Mouse (Mus musculus) heart, embryonic 12.5 days (tissue): ENCODE data around the gene Podn. TPM values are rescaled to one million over a fixed set of nuclear protein-coding genes. Genes with fewer than 3 reads are reported as not detected.

Experiments
- ATAC-seq: fragments of 200-750 bp; cut with Nextera tagmentation; 2 replicates; pipeline ENCODE4 v1.8.0; 2017; ENCODE audit warnings: moderate TSS enrichment, moderate library complexity; ENCODE audit not compliant: insufficient number of reproducible peaks, low FRiP score
- H3K27ac ChIP-seq: fragments of 300-500 bp; sonication (generic); 2 replicates; pipeline ENCODE4 v1.5.1; 2016; ENCODE audit warnings: mild to moderate bottlenecking, moderate library complexity; ENCODE audit not compliant: poor library complexity, severe bottlenecking
- H3K27me3 ChIP-seq: fragments of 300-500 bp; sonication (generic); replicated peaks from 2 replicates; pipeline ENCODE4 v1.6.1; 2016; ENCODE audit warnings: mild to moderate bottlenecking, moderate library complexity
- H3K36me3 ChIP-seq: fragments of 300-500 bp; sonication (generic); 2 replicates; pipeline ENCODE4 v1.6.1; 2016; ENCODE audit warnings: mild to moderate bottlenecking, moderate library complexity
- H3K4me1 ChIP-seq: fragments of 300-500 bp; sonication (generic); replicated peaks from 2 replicates; pipeline ENCODE4 v1.6.1; 2016; ENCODE audit warnings: mild to moderate bottlenecking
- H3K4me2 ChIP-seq: fragments of 300-500 bp; sonication (generic); 2 replicates; pipeline ENCODE4 v1.6.1; 2016; ENCODE audit warnings: mild to moderate bottlenecking, moderate library complexity
- H3K4me3 ChIP-seq: fragments of 300-500 bp; sonication (generic); 2 replicates; pipeline ENCODE4 v1.5.1; 2016; ENCODE audit warnings: mild to moderate bottlenecking
- H3K9ac ChIP-seq: fragments of 300-500 bp; sonication (generic); 2 replicates; pipeline ENCODE4 v1.6.1; 2016; ENCODE audit warnings: mild to moderate bottlenecking, moderate library complexity
- H3K9me3 ChIP-seq: fragments of 300-500 bp; sonication (generic); replicated peaks from 2 replicates; pipeline ENCODE4 v1.6.1; 2016; ENCODE audit warnings: mild to moderate bottlenecking, moderate library complexity
- WGBS: fragments of 180-500 bp; shearing (Covaris S2); methylation state at CpG from one replicate; pipeline ENCODE4 v1.1.7; 2016; 5-methylcytosine and 5-hydroxymethylcytosine counted together
- polyA plus RNA-seq: library from polyadenylated mRNA; unstranded; fragments of >200 nt; fragmentation: Nextera tagmentation; extraction: Ambion mirVana; gene quantifications from 2 replicates; pipeline ENCODE4 v1.2.1, GENCODE M21; 2016

Gene Podn
- polyA plus RNA-seq, 1 experiment from 2014 or later: 0.55 TPM

DNA sequence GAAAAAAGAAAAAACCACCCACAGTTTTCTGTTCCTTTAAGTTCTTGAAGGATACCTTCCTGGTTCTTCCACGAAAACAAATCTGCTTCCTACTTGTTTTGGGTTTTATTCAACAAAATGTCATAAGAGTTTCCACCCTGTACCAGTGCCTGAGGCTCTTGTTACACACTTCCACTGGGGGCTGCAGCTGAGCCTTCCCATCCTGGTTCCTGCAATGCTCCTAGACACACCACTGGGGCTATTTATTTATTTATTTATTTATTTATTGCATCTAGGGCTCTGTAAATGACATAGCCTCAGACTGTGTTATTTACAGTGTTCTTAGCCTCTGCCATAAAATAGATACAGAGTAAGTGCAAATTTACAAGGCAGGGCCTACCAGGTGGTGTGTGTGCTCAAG lies 112.5 kb downstream of the Podn start:
- Histone ChIP-seq H3K4me3 (no peak overlapping the region), H3K9me3 (no peaks in the 10 kb centered on the region), H3K4me1 (peaks cover 26% of the 10 kb centered on the region), H3K9ac (no peak overlapping the region), H3K4me2 (no peak overlapping the region), H3K27ac (no peak overlapping the region), H3K27me3 (0 out of 2 replicates have a peak, but pooled peaks cover 11% of the 10 kb centered on the region), H3K36me3 (no peaks in the 10 kb centered on the region)
- WGBS: 77% methylated on average over 1 of the region's 1 CpGs
- ATAC-seq: no peak

DNA sequence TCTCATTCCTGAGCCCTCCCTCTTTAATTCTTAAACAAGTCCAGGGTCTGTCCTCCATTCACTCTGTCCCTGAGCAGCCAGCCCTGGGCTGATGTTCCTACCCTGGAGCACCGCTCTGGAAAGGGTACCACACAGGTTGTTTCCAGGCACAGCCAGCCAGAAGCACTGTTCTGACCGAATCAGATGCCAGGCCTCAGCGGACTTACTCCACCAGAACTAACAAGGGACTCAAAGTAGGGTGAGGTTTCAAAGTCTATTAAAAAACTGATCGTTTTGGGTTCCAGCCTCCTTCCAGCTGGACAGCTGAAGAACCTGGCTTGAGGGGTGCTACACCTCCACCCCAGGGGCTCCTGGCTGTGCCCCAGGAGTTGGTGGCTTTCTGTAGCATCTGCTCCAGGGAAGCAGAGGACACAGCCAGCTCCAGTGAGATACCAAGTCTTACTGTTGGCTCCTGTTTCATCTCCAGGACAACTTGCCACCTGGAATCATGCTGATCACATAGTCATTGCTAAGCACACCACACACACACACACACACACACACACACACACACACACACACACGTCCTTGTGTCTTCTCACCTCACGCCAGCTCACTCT lies 116.1 kb downstream of the Podn start:
- H3K4me2 ChIP-seq: no peak overlapping the region
- H3K36me3 ChIP-seq: no peaks in the 10 kb centered on the region
- H3K27ac ChIP-seq: no peak overlapping the region
- no peak overlapping the region for H3K4me3 ChIP-seq
- 74% methylated on average over 6 of the region's 6 CpGs for WGBS
- no peak overlapping the region for H3K9ac ChIP-seq
- H3K27me3 ChIP-seq: peaks cover 8% of the 10 kb centered on the region
- H3K4me1 ChIP-seq: peaks cover 22% of the 10 kb centered on the region
- no peak for ATAC-seq
- no peaks in the 10 kb centered on the region for H3K9me3 ChIP-seq

DNA sequence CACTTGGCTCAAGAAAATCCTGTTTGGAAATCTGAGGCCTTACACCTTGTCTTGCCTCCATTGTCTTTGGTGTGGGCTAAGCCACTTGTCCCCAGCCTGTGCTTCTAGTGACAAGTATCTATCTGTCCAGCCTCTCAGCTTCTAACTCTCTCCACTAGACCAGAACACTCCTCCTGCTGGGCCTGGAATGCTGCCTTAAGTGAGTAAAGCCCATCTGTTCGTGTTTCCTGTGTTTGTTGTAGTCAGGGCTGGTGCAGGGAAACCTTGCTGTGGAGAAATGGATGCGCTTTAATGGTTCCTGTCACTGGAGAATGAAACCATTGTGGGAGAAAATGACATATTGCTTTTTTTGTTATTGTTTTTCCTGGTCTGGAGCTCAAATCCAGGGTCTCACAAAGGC lies 116.7 kb downstream of the Podn start:
- no peak overlapping the region for H3K27ac ChIP-seq
- 39% methylated on average over 2 of the region's 2 CpGs for WGBS

DNA sequence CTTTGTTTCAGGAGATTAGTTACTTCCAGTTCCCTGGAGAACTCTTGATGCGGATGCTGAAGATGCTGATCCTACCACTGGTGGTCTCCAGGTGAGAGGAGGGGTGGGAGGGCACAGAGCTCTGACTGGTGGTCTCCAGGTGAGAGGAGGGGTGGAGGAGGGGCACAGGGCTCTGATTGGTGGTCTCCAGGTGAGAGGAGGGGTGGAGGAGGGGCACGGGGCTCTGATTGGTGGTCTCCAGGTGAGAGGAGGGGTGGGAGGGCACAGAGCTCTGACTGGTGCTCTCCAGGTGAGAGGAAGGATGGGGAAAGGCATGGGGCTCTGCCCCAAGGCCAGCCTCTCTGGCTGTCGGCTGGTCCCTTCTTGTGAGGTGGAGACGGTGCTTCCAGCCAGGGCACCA lies 118.7 kb downstream of the Podn start:
- H3K4me3 ChIP-seq: no peak overlapping the region
- WGBS: 53% methylated on average over 4 of the region's 4 CpGs

More for the DNA sequence above, 116.7 kb downstream of the Podn start:
- H3K4me1 ChIP-seq: peaks cover 22% of the 10 kb centered on the region
- H3K4me3 ChIP-seq: no peak overlapping the region
- no peaks in the 10 kb centered on the region for H3K36me3 ChIP-seq
- no peak overlapping the region for H3K9ac ChIP-seq
- no peak overlapping the region for H3K4me2 ChIP-seq
- no peak for ATAC-seq
- no peaks in the 10 kb centered on the region for H3K9me3 ChIP-seq
- H3K27me3 ChIP-seq: peaks cover 8% of the 10 kb centered on the region

DNA sequence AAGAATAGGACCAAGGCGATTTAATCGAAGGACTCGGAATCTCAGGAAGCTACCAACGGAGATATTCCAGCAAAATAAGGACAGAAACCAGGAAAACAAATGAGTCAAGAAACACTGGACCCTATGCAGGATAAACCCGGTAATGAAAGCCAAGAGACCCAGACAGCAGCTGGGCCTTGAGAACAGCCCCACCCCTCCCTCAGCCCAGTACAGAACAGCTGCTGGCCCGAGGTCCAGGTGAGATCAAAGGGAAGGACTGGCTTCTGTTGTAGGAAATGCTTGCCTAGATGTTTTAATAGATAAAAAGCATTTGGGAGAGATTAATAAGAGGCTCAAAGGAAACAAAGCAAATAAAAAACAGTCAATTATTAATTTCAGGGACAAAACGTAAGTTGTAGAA lies 121.2 kb downstream of the Podn start:
- Histone ChIP-seq H3K4me2 (no peak overlapping the region), H3K36me3 (no peaks in the 10 kb centered on the region), H3K4me1 (peaks cover 10% of the 10 kb centered on the region), H3K27ac (no peak overlapping the region), H3K9ac (no peak overlapping the region), H3K27me3 (peaks cover 12% of the 10 kb centered on the region), H3K9me3 (no peaks in the 10 kb centered on the region), H3K4me3 (no peak overlapping the region)
- 74% methylated on average over 7 of the region's 7 CpGs for WGBS
- no peak for ATAC-seq

More for the DNA sequence above, 118.7 kb downstream of the Podn start:
- H3K4me2 ChIP-seq: no peak overlapping the region
- H3K9ac ChIP-seq: no peak overlapping the region
- H3K36me3 ChIP-seq: no peaks in the 10 kb centered on the region
- H3K9me3 ChIP-seq: no peaks in the 10 kb centered on the region
- H3K27me3 ChIP-seq: peaks cover 8% of the 10 kb centered on the region
- ATAC-seq: no peak
- H3K4me1 ChIP-seq: peaks cover 22% of the 10 kb centered on the region
- H3K27ac ChIP-seq: no peak overlapping the region

DNA sequence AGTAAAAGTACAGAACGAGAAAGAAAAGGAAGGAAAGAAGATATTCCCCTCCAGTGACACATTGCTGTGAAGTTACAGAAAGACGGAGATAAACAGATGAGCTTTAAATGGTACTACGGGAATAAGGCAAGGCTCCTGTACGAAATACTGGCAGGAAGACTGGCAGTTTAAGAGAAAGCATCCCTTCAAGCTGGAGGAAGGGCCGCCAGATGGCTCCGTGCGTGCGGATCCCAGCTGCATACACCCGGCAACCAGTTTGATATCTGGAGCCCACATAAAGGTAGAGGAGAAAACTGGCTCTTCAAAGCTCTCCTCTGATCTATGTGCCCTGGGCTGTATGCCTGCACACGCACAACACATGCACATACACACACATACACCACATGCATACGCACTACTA lies 121.7 kb downstream of the Podn start:
- H3K4me2 ChIP-seq: no peak overlapping the region
- no peak overlapping the region for H3K9ac ChIP-seq
- no peaks in the 10 kb centered on the region for H3K36me3 ChIP-seq
- no peak overlapping the region for H3K4me3 ChIP-seq
- no peaks in the 10 kb centered on the region for H3K9me3 ChIP-seq
- peaks cover 9% of the 10 kb centered on the region for H3K4me1 ChIP-seq
- 70% methylated on average over 11 of the region's 11 CpGs for WGBS
- H3K27ac ChIP-seq: no peak overlapping the region
- H3K27me3 ChIP-seq: peaks cover 12% of the 10 kb centered on the region
- no peak for ATAC-seq

DNA sequence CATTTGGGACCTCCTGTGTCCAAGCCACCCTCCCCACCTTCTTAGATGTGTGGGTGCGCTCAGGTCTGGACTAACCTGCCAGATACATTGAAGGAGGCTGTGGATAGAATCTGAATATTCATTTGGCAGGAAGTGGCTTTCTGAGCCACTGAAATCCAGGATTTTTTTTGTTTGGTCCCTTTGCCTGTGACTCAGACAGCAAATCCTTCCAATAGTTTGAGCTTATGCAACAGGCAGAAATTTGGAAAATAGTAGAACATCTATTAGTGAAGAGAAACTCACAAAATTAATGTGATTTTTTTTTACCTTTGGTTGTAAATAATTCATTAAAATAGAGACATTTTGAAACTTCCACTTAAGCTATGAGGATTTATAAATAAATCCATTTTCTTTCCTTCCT lies 125.1 kb downstream of the Podn start:
- peaks cover 9% of the 10 kb centered on the region for H3K4me1 ChIP-seq
- 84% methylated on average over 1 of the region's 1 CpGs for WGBS
- H3K9me3 ChIP-seq: no peaks in the 10 kb centered on the region
- no peaks in the 10 kb centered on the region for H3K36me3 ChIP-seq
- no peak overlapping the region for H3K9ac ChIP-seq
- no peak overlapping the region for H3K27ac ChIP-seq
- no peak overlapping the region for H3K4me2 ChIP-seq
- no peak for ATAC-seq
- H3K4me3 ChIP-seq: no peak overlapping the region
- H3K27me3 ChIP-seq: peaks cover 12% of the 10 kb centered on the region

DNA sequence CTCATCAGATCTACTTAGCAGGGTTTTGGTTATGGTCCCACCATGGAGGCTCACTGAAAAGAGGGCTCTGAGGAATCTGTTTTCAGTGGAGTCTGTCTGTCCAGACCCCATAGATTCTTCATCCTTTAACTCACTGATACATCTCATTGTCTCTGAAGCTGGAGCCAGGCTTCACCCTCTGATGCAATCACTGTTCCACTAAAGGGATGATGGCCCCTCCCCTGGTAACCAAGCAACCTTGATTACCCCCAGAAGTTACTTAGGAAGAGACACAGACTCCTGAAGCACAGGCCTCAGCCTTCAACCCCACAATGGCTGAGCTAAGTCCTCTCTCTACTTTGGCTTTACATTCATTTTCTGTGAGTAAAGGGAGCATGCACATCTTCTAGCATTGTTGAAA lies 126.5 kb downstream of the Podn start:
- H3K27me3 ChIP-seq: peaks cover 11% of the 10 kb centered on the region; the same call in 1 of the 2 replicates
- H3K4me3 ChIP-seq: no peak overlapping the region
- peaks cover 9% of the 10 kb centered on the region for H3K4me1 ChIP-seq
- H3K9me3 ChIP-seq: no peaks in the 10 kb centered on the region
- no peak overlapping the region for H3K4me2 ChIP-seq
- no peak for ATAC-seq
- no peak overlapping the region for H3K9ac ChIP-seq
- no peaks in the 10 kb centered on the region for H3K36me3 ChIP-seq
- H3K27ac ChIP-seq: no peak overlapping the region

DNA sequence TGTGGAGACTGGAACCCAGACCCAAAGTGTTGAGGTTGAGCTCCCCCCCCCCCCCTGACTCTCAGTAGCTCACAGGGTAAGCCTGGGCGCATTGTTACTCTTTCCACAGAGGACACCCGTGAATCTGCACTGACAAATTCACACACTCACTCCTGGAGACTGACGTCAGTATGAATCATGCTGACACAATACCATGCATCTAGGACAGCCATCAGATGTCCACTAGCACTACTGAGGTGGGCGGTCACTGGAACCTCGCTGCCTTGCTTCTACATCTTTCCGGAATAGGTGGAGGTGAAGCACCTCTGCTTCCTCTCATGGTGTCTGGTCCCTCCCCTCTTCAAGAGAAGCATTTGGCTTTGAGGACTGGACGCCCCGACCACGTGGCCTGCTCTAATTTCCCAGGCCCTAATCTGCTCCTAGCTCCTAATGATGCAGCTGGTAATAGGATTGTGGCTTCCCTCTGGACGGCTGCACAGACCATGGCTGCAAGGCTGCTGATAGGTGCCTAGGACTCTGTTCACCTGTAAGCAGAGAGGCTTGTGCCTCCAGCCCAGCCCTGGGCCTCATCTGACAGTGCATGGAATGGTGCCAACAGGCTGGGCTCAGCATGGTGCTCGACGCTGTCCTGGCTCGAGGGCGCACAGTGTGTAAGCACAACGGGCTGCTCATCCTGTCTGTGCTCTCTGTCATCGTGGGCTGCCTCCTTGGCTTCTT lies 128.1 kb downstream of the Podn start, which contains the start of gene Slc1a7:
TSS of gene Slc1a7 (plus strand) at position 367 of the 717 bp plus-strand sequence.
- Histone ChIP-seq H3K36me3 (no peaks in the 10 kb centered on the region), H3K4me2 (no peak within 1 kb of the TSS), H3K9ac (no peak within 1 kb of the TSS), H3K27me3 (peaks cover 11% of the 10 kb centered on the region; the same call in 1 of the 2 replicates), H3K4me1 (peaks cover 13% of the 10 kb centered on the region), H3K4me3 (no peak within 1 kb of the TSS), H3K9me3 (no peaks in the 10 kb centered on the region), H3K27ac (no peak within 1 kb of the TSS)
- 77% methylated on average over 16 of the region's 16 CpGs for WGBS
- ATAC-seq: peak; percentile 43; the same call in 1 of the 2 replicates

DNA sequence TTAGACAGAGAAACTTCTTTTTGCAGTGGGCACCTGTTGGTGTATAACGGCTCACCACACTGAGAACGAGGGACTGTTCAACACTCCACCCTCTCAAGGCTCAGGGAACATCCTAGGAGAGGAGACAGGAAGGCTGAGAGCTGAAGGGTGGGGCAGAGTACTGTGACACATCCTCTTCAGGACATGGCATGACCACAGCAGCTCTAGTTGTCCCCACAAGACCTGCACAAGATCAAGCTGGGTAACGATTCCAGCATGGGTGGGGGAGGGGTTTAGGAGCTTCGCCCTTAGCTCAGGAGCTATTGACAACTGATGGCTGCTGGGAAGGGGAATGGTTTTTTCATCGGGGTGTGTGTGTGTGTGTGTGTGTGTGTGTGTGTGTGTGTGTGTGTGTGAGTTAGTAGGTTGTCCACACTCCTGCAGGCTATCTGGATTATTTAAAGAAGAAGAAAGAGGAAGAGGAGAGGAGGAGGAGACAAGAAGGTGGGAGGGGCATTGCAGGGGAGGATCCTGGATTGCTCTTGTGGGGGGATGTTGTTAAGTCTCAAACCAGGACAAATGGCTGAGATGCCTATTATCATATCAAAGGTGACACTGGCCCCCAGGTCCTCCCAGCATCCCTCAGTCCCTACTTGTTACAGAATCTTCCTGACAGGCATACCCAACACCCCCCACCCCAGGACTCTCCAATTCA lies 129.7 kb downstream of the Podn start:
- H3K27me3 ChIP-seq: peaks cover 11% of the 10 kb centered on the region; the same call in 1 of the 2 replicates
- H3K27ac ChIP-seq: no peak overlapping the region
- no peak overlapping the region for H3K9ac ChIP-seq
- H3K9me3 ChIP-seq: no peaks in the 10 kb centered on the region
- H3K4me2 ChIP-seq: no peak overlapping the region
- H3K4me3 ChIP-seq: no peak overlapping the region
- H3K36me3 ChIP-seq: no peaks in the 10 kb centered on the region
- peaks cover 28% of the 10 kb centered on the region for H3K4me1 ChIP-seq
- no peak for ATAC-seq
- WGBS: 39% methylated on average over 5 of the region's 5 CpGs
